Mouse (Mus musculus) CH12.LX (cell line): Measurements from ENCODE around the gene Sost. TPM values are rescaled to one million over a fixed set of nuclear protein-coding genes. Genes with fewer than 3 reads are reported as not detected.
A peak's percentile ranks its signal among the peaks of the same experiment; 100 is the strongest.

Source experiments
- DNase-seq: peaks from one replicate; pipeline ENCODE4 v3.0.0-alpha.2; 2013; ENCODE audit errors: extremely low read depth
- H3K27ac ChIP-seq: 2 replicates; pipeline ENCODE4 v1.5.1; 2012; ENCODE audit warnings: low read depth, mild to moderate bottlenecking, control low read depth, moderate library complexity; ENCODE audit not compliant: insufficient read depth
- H3K27me3 ChIP-seq: replicated peaks from 2 replicates; pipeline ENCODE3; 2012; ENCODE audit warnings: inconsistent platforms
- H3K36me3 ChIP-seq, 2 experiments: replicated peaks in 1 of 2; 2 replicates each; pipeline versions ENCODE3 to v1.6.1; 2012; ENCODE audit warnings: inconsistent platforms in 1 of 2, low read length in 1 of 2, mild to moderate bottlenecking in 1 of 2, mixed read lengths in 1 of 2, moderate library complexity in 1 of 2; ENCODE audit not compliant: control insufficient read depth in 1 of 2, insufficient read depth in 1 of 2
- H3K4me1 ChIP-seq, 2 experiments: 2 replicates each; pipeline ENCODE4 v1.6.1; 2012; ENCODE audit warnings: inconsistent platforms in 1 of 2, moderate library complexity in 1 of 2; ENCODE audit not compliant: insufficient read depth in 2 of 2, control insufficient read depth in 1 of 2
- H3K4me2 ChIP-seq: 2 replicates; pipeline ENCODE4 v1.6.1; 2012; ENCODE audit warnings: low read depth, mild to moderate bottlenecking, control low read depth; ENCODE audit not compliant: poor library complexity, insufficient read depth, severe bottlenecking
- H3K4me3 ChIP-seq, 3 experiments: fragments of 150-350 bp in 1 of 3; sonication (generic) in 1 of 3; replicated peaks in 1 of 3; 2 replicates each; pipeline versions ENCODE3 to v1.5.1; 2011 to 2012; ENCODE audit warnings: low read depth in 2 of 3, low read length in 2 of 3, mild to moderate bottlenecking in 2 of 3, moderate library complexity in 2 of 3, control low read depth in 1 of 3, improper control_type of control experiment in 1 of 3, inconsistent platforms in 1 of 3, mixed read lengths in 1 of 3; ENCODE audit not compliant: poor library complexity in 1 of 3
- H3K79me2 ChIP-seq: replicated peaks from 2 replicates; pipeline ENCODE4 v1.6.1; 2012; ENCODE audit warnings: mild to moderate bottlenecking, moderate library complexity; ENCODE audit not compliant: control insufficient read depth, poor library complexity, insufficient read depth, severe bottlenecking; ENCODE audit errors: extremely low read depth
- H3K9ac ChIP-seq: 2 replicates; pipeline ENCODE4 v1.6.1; 2012; ENCODE audit warnings: low read depth, mild to moderate bottlenecking, control low read depth, moderate library complexity; ENCODE audit not compliant: insufficient read depth
- H3K9me3 ChIP-seq: replicated peaks from 2 replicates; pipeline ENCODE3; 2012; ENCODE audit warnings: low read length, inconsistent platforms, mixed read lengths
- CTCF ChIP-seq, 2 experiments: IDR thresholded peaks in 1 of 2; conservative IDR thresholded peaks in 1 of 2; 2 replicates each; pipeline ENCODE4 v1.5.1; 2011 to 2012; ENCODE audit warnings: low read depth in 2 of 2, low read length in 2 of 2, improper control_type of control experiment in 1 of 2, inconsistent platforms in 1 of 2, mild to moderate bottlenecking in 1 of 2, moderate library complexity in 1 of 2
- EP300 ChIP-seq: IDR thresholded peaks from 2 replicates; pipeline ENCODE4 v1.6.1; 2011; ENCODE audit warnings: low read length, improper control_type of control experiment
- SMC3 ChIP-seq: IDR thresholded peaks from 2 replicates; pipeline ENCODE4 v1.6.1; 2011; ENCODE audit warnings: low read depth, low read length, improper control_type of control experiment
- dilution Hi-C: fragments of 300-500 bp; cut with MboI; formaldehyde crosslinking; loops from 2 replicates; pipeline ENCODE4 v1.14.3; 2020; ENCODE audit warnings: low sequenced_read_pairs; ENCODE audit not compliant: extremely low pct_unique_long_range_greater_than_20kb, extremely low pct_ligation_motif_present
- in situ Hi-C: fragments of 300-500 bp; cut with MboI; formaldehyde crosslinking; loops from 3 replicates; pipeline ENCODE4 v1.14.3; 2019; ENCODE audit warnings: low sequenced_read_pairs, low pct_ligation_motif_present, low pct_unique_long_range_greater_than_20kb, mixed read lengths
- polyA plus RNA-seq: library from polyadenylated mRNA; unstranded; fragments of >175 nt; gene quantifications from 2 replicates; pipeline ENCODE4 v1.2.1, GENCODE M21; 2012; ENCODE audit warnings: low read depth; ENCODE audit not compliant: insufficient read length
- total RNA-seq, 2 experiments: library from RNA; depleted of rRNA; stranded (reverse); fragments of 300-350 nt in 1 of 2; fragments of >200 nt in 1 of 2; gene quantifications; 2 replicates each; pipeline ENCODE4 v1.2.3; 2012 to 2014

Sost gene
- total and polyA plus RNA-seq, 3 experiments, result not detected

- H3K27ac ChIP-seq, result no peak overlapping the region
- in situ Hi-C loops, result loop anchor here (5.0 kb wide), 1 partner anchor 101 kb away; no protein-coding TSS in a partner anchor
- dilution Hi-C loops, result loop anchor here (10.0 kb wide), 1 partner anchor 51 kb away; the partner anchor contains the start of gene Sost
- no peaks in the 10 kb centered on the region for H3K9me3 ChIP-seq
- no peak overlapping the region for H3K4me3 ChIP-seq
- H3K4me2 ChIP-seq, result no peak overlapping the region
- no peak for DNase-seq
- no peaks in the 10 kb centered on the region for H3K79me2 ChIP-seq
- TF ChIP-seq SMC3, result peak; percentile 18; the same call in 1 of the 2 replicates
- TF ChIP-seq EP300, result no peak
- peak in 1 of 2 experiments; percentile 46; a peak in 2 of 4 replicates for TF ChIP-seq CTCF (conservative IDR thresholded peaks at IDR 0.05 in 1 of 2, IDR thresholded peaks at IDR 0.05 in 1 of 2; ENCODE audit: low read depth in 2 of 2, low read length in 2 of 2)
- no peaks in the 10 kb centered on the region for H3K4me1 ChIP-seq
- peaks cover 75% of the 10 kb centered on the region for H3K27me3 ChIP-seq
- no peak overlapping the region for H3K9ac ChIP-seq
- H3K36me3 ChIP-seq, result no peaks in the 10 kb centered on the region
Measured at GRCm38 (mm10) chr11:101913591-101913990, 53.2 kb downstream of the Sost start.

Other genes starting within 250 kb of the Sost start
- 33.4 and 40.1 TPM in 2 replicates for gene Dhx8, start 234.1 kb downstream of the Sost start, total RNA-seq (2012; rRNA removed)
- gene Dhx8, start 234.1 kb downstream of the Sost start, total RNA-seq (2014; rRNA removed), result 22.4 and 24.3 TPM in 2 replicates
- 57.7 and 61.7 TPM in 2 replicates for gene Dhx8, start 234.1 kb downstream of the Sost start, polyA plus RNA-seq
- 3.1 and 4.2 TPM in 2 replicates for gene Etv4, start 181.6 kb downstream of the Sost start, total RNA-seq (2012; rRNA removed)
- gene Etv4, start 181.6 kb downstream of the Sost start, total RNA-seq (2014; rRNA removed), result 2.4 and 2.9 TPM in 2 replicates
- 2.0 and 2.4 TPM in 2 replicates for gene Etv4, start 181.6 kb downstream of the Sost start, polyA plus RNA-seq
- not detected in 2 replicates for gene Meox1, start 72.6 kb downstream of the Sost start, total RNA-seq (2012; rRNA removed)
- gene Meox1, start 72.6 kb downstream of the Sost start, total RNA-seq (2014; rRNA removed), result not detected in 2 replicates
- gene Meox1, start 72.6 kb downstream of the Sost start, polyA plus RNA-seq, result not detected in 2 replicates
- gene Cfap97d1, start 17.3 kb upstream of the Sost start, total RNA-seq (2012; rRNA removed), result not detected in 2 replicates
- gene Cfap97d1, start 17.3 kb upstream of the Sost start, total RNA-seq (2014; rRNA removed), result not detected in 2 replicates
- not detected in 2 replicates for gene Cfap97d1, start 17.3 kb upstream of the Sost start, polyA plus RNA-seq
- gene Dusp3, start 20.0 kb upstream of the Sost start, total RNA-seq (2012; rRNA removed), result 17.9 and 20.8 TPM in 2 replicates
- gene Dusp3, start 20.0 kb upstream of the Sost start, total RNA-seq (2014; rRNA removed), result 5.6 and 7.5 TPM in 2 replicates
- gene Dusp3, start 20.0 kb upstream of the Sost start, polyA plus RNA-seq, result 19.2 and 23.6 TPM in 2 replicates
- 3.8 and 4.6 TPM in 2 replicates for gene Mpp3, start 61.4 kb upstream of the Sost start, total RNA-seq (2012; rRNA removed)
- 0.12 and 0.15 TPM in 2 replicates for gene Mpp3, start 61.4 kb upstream of the Sost start, total RNA-seq (2014; rRNA removed)
- 0.30 and 0.31 TPM in 2 replicates for gene Mpp3, start 61.4 kb upstream of the Sost start, polyA plus RNA-seq
- gene Cd300lg, start 74.5 kb upstream of the Sost start, total RNA-seq (2012; rRNA removed), result not detected in 2 replicates
- not detected in 2 replicates for gene Cd300lg, start 74.5 kb upstream of the Sost start, total RNA-seq (2014; rRNA removed)
- not detected in 2 replicates for gene Cd300lg, start 74.5 kb upstream of the Sost start, polyA plus RNA-seq
- gene Mpp2, start 121.5 kb upstream of the Sost start, total RNA-seq (2012; rRNA removed), result 1.4 and 3.1 TPM in 2 replicates
- gene Mpp2, start 121.5 kb upstream of the Sost start, total RNA-seq (2014; rRNA removed), result 0.35 and 0.46 TPM in 2 replicates
- 0.76 and 0.83 TPM in 2 replicates for gene Mpp2, start 121.5 kb upstream of the Sost start, polyA plus RNA-seq
- gene Ppy, start 134.3 kb upstream of the Sost start, total RNA-seq (2012; rRNA removed), result not detected in 2 replicates
- not detected in 2 replicates for gene Ppy, start 134.3 kb upstream of the Sost start, total RNA-seq (2014; rRNA removed)
- not detected in 2 replicates for gene Ppy, start 134.3 kb upstream of the Sost start, polyA plus RNA-seq
- gene Pyy, start 140.8 kb upstream of the Sost start, total RNA-seq (2012; rRNA removed), result not detected in 2 replicates
- not detected in 2 replicates for gene Pyy, start 140.8 kb upstream of the Sost start, total RNA-seq (2014; rRNA removed)
- not detected in 2 replicates for gene Pyy, start 140.8 kb upstream of the Sost start, polyA plus RNA-seq
- not detected in 2 replicates for gene Nags, start 178.5 kb upstream of the Sost start, total RNA-seq (2012; rRNA removed)
- not detected in 2 replicates for gene Nags, start 178.5 kb upstream of the Sost start, total RNA-seq (2014; rRNA removed)
- not detected in 2 replicates for gene Nags, start 178.5 kb upstream of the Sost start, polyA plus RNA-seq
- 56.7 and 63.1 TPM in 2 replicates for gene Tmem101, start 189.4 kb upstream of the Sost start, total RNA-seq (2012; rRNA removed)
- gene Tmem101, start 189.4 kb upstream of the Sost start, total RNA-seq (2014; rRNA removed), result 36.1 and 38.5 TPM in 2 replicates
- 29.7 and 35.4 TPM in 2 replicates for gene Tmem101, start 189.4 kb upstream of the Sost start, polyA plus RNA-seq
- gene Lsm12, start 218.3 kb upstream of the Sost start, total RNA-seq (2012; rRNA removed), result 66.9 and 78.7 TPM in 2 replicates
- gene Lsm12, start 218.3 kb upstream of the Sost start, total RNA-seq (2014; rRNA removed), result 70.0 and 78.9 TPM in 2 replicates
- gene Lsm12, start 218.3 kb upstream of the Sost start, polyA plus RNA-seq, result 164 and 185 TPM in 2 replicates
- gene G6pc3, start 222.6 kb upstream of the Sost start, total RNA-seq (2012; rRNA removed), result 31.9 and 34.7 TPM in 2 replicates
- gene G6pc3, start 222.6 kb upstream of the Sost start, total RNA-seq (2014; rRNA removed), result 26.3 and 31.3 TPM in 2 replicates
- gene G6pc3, start 222.6 kb upstream of the Sost start, polyA plus RNA-seq, result 65.6 and 72.3 TPM in 2 replicates